8 mouse cellular contexts compared by ENCODE assay signal in genomic region chr8:61606795-61607462, GRCm38 (mm10).
DNase-seq lines count a peak whose midpoint lies in the region; ATAC-seq and TF ChIP-seq lines count a peak whose summit lies in the region.

No protein-coding gene starts in this region.

- intact Hi-C loops in gastrocnemius, postnatal 36 days (cut with DNase I) = no loop called here
- intact Hi-C loops in left cerebral cortex, adult 2 months (cut with DNase I) = no loop called here

- no peak overlapping the region for H3K4me3 ChIP-seq in left cerebral cortex, adult 2 months

- H3K27ac ChIP-seq in left cerebral cortex, adult 2 months = no peak overlapping the region

- no peak for TF ChIP-seq CTCF in left cerebral cortex, adult 2 months (IDR thresholded peaks at IDR 0.05)

- ATAC-seq in inflammation-experienced regulatory T-cells, adult 6 months = peak; percentile 90

- DNase-seq in MEL-GATA-1-ER (ENCODE audit: extremely low read depth, low read depth) (peak; percentile 49), MN1 (ENCODE audit: low spot score) (no peak)
- peak; percentile 51 for DNase-seq in embryo, embryonic 11.5 days (ENCODE audit: low read depth, low spot score)
- DNase-seq in gastrocnemius, postnatal 36 days = peak; percentile 43 to 63
- peak; percentile 29 to 43 for DNase-seq in left cerebral cortex, adult 2 months (ENCODE audit: extremely low spot score in 1 of 2, low spot score in 2 of 2)
- peak; percentile 84 to 89 for DNase-seq in lung, postnatal 4 days
- peak; percentile 57 for DNase-seq in right cerebral cortex, postnatal 14 days
